Mouse (Mus musculus) cerebellum, adult 2 months (tissue): ENCODE measurements around the gene Smarca4.

Experiments used
- CTCF ChIP-seq: fragments of 200-500 bp; IDR thresholded peaks from 2 replicates; pipeline ENCODE4 v1.5.1; 2011; ENCODE audit warnings: low read depth, mild to moderate bottlenecking, control low read depth, low read length, moderate library complexity, borderline replicate concordance; ENCODE audit not compliant: insufficient read depth
- POLR2A ChIP-seq: fragments of 200-500 bp; IDR thresholded peaks from 2 replicates; pipeline ENCODE4 v1.6.1; 2011; ENCODE audit warnings: low read length, control low read depth, borderline replicate concordance; ENCODE audit not compliant: insufficient read depth

DNA sequence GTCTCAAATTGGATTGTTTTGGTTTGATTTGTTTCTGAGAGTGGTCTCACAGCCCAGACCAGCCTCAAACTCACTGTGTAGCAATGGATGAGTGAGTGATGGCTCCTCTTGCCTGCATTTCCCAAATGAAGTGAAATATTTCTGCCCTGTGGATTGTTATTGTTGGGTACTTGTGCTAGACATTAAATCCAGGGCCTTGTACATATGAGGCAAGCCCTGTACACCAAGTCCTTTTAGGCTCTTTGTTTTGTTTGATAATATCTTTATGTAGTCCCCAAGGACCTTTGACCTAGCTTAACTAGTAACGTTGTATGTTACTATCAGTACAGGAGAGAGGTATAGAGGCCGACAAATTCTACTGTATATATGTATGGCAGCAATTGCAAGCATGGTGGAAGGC is 21.1 kb upstream of the Smarca4 start:
- TF ChIP-seq POLR2A (no peak), CTCF (no peak)
